Mouse (Mus musculus) left cerebral cortex, postnatal 25 days (tissue): Measurements from ENCODE around the gene Isg20. TPM values are rescaled to one million over a fixed set of nuclear protein-coding genes. Genes with fewer than 3 reads are reported as not detected.

ENCODE experiments used
- DNase-seq, 2 experiments: peaks; one replicate each; pipeline ENCODE4 v3.0.0; 2022; ENCODE audit warnings: low spot score in 2 of 2, mixed read lengths in 1 of 2
- intact Hi-C: fragments of 180-260 bp; cut with DNase I; formaldehyde crosslinking; loops from one replicate; pipeline ENCODE4 v1.15.1; 2025
- microRNA-seq, 2 experiments: library from miRNA; unstranded; fragments of <30 nt; microRNA quantifications; one replicate each; pipeline ENCODE4 v1.2.0; 2022
- total RNA-seq, 2 experiments: library from RNA; stranded (reverse); gene quantifications; 2 replicates each; pipeline ENCODE4 v1.2.3; 2021

Gene Isg20
- total RNA-seq, 2 experiments from 2014 or later = 0.44 to 1.4 TPM

DNA sequence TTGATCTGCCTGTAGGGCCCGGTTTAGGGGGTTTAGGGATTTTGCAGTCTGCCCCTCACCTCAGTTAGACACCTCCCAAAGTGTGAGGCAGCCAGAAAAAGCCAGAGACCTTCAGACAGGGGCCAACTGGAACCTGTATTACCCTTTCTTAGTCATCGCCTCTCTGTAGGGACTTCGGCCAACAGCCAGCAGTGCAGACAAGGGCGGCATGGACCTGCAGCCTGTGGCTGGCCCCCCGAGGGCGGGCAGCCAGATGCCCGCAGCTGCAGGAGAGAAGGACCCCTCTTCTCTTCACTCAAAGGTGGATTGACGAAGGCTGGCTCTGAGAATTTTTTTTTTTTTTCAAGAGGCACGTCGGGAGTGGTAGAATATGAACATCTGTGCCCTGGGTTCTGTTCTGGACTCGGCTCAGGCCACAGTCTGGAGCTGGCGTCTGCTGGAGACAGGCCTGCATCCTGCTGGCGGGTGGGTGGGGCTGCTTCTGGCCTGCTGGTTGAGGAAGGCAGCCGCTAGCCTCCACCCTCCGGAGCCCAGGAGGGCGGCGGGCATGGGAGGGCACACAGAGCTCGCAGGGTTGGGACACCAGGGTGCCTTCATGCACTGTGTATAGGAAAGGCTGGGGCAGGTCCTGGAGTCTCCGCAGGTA is 25.9 kb downstream of the Isg20 start:
- intact Hi-C loops = no loop called here
- DNase-seq = no peak

DNA sequence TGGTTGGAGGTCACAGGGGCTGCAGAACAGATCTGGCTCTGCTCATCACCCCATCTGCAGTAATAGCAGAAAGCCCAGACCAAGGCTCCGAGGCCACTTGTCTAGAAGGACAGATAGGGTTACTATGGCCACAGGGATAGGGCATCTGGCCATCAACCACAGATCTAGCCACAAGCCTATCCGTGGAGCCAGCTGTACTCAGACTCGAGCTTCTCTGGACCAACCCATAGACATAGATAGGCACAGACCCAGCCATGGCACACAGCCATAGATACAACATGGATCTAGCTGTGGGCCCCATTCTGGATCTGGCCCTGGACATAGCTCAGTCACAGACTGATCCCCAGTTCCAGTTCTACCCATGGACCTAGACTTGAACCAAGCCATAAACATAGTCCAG is 27.7 kb downstream of the Isg20 start:
- intact Hi-C loops = loop anchor here (5.0 kb wide), 1 partner anchor 116 kb away; no protein-coding TSS in a partner anchor
- no peak for DNase-seq

DNA sequence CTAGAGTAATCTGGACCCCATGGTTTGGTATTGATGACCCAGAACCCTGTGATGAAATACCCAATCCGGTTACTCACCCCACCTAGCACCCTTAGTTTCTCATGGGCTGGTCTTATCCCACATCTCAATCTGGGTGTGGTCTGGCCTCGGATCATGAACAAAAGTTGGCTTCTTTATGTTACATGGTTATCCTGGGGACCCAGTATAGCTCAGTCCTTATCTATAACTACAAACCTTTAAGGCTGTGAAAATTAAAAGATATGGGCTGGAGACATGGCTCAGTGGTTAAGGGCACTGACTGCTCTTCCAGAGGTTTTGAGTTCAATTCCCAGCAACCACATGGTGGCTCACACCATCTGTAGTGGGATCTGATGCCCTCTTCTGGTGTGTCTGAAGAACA is 29.3 kb downstream of the Isg20 start:
- intact Hi-C loops = loop anchor here (5.0 kb wide), 1 partner anchor 115 kb away; no protein-coding TSS in a partner anchor
- DNase-seq = no peak

DNA sequence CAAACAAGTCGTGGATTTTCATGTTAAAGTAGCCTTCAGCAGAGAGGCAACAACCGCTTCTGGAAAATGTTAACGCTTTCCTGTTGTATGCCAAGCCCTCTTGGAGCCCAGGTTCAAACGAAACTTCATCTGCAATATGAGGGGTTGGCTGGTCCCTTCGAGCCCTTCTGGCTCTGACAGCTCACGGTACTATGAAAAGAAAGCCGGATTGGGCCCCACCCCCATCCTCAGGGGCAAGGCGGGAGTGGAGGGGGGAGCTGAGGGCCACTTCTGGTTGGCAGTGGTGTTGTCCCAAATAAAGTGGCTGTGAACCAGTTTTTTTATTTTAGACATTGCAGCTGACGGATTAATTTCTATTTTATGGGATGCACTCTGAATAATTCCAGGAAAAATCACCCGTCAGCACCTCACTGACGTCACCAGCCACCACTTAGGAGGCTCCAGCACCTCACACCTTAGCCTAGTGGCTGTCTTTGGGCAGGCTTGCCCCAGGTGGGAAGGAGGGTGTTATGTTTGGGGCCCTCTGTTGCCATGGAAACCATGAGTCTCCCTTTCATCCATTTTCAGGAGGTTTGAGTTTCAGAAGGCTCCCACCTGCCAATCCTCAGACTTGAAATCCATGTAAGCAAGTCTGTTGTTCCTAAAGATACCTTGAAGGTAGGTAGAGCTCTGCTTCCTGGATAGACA is 40.8 kb downstream of the Isg20 start:
- DNase-seq = no peak
- intact Hi-C loops = no loop called here

DNA sequence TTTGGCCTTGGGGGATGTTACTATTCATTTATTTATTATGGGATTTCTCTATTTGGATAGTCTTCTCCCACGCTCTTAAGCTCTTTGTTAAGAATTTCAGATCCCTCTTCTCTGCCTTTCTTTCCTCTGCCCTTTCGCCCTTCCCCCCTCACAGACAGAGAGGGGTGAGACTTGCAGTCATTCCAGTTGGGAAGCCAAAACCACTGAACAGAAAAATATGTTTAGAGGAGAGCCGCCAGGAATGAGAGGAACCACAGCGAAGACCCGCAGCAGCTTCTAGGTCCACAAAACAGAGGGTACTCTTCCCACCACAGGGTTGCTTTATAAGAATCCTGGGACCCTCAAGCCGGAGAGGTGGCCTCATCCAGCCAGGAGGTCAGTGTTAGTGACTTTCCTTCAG is 41.4 kb downstream of the Isg20 start:
- intact Hi-C loops = no loop called here
- DNase-seq = no peak

DNA sequence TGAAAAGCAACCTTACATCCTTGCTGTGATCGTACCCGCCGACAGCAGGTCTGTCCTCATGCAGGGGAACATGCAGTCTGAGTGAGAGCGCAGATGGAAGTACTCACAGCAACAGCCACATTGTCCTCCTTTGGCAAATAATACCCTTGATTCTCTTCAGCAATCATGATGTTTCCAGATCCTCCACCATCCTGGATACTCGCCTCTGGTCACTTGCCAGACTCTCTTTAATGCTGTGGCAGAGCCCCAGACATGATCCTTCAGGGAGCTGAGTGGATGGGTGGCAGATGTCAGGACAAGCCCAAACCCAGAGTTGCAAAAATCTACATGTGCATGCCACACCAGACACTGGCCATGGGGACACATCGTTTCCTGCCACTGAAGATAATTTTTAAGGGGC is 41.9 kb downstream of the Isg20 start:
- DNase-seq = no peak
- intact Hi-C loops = no loop called here

DNA sequence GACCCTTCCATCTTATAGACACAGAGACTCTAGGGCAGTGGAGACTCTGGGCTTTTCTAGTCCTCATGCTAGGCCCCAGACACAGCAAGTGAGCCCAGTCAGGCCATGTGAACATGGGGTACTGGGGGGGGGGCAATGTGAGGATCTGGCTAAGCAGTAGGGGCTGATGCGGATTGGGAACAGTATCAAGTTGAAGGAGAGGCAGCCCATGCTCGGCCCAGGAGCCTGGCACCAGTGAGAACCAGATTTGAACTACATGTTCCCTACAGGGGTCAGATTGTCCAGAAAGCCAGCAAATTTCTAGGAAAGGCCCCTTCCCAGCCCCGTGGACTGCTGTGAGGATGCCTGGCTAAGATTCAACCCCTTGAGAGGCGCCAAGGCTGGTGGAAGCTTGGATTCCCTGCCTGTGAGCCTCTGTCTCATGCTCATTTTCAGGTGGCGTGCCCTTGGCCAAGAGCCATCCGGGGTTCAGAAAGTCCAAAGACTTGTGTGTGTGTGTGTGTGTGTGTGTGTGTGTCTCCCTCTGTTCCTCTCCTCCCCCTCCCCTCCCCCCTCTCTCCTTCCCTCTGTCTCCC is 45.4 kb downstream of the Isg20 start:
- no peak for DNase-seq
- intact Hi-C loops = no loop called here

DNA sequence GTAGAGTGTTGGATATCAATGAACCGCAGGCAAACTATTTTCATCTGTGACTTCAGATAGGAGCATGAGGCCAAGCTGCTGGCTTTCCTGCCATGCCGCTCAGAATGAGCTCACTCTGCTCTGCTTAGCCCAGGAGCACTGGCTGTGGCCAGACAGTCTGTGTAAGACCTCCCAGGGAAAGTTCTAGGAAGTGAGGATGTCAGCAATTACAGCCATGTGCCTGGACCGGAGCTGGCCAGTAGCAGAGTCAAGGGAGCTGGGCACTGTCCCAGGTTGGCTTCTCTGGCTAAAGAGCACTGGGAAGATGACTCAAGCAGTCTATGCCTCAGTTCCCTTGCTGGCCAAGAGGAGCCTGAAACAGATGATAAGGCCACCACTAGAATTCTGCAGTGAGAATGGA is 50.7 kb downstream of the Isg20 start:
- intact Hi-C loops = no loop called here
- no peak for DNase-seq

Small RNA genes lying within 50 kb of the gene (microRNA-seq; reads per million reads assigned to microRNA genes)
- gene Mir7-2 = 112 to 172 reads per million in 2 experiments

Other genes with a start within 250 kb of the Isg20 start
- 100 to 1,000 TPM; 149 to 159 TPM for gene Ntrk3, start 175.4 kb upstream of the Isg20 start, total RNA-seq
- gene Mrps11, start 130.3 kb upstream of the Isg20 start, total RNA-seq = 10 to 100 TPM; 33.3 to 38.5 TPM
- 10 to 100 TPM; 31.6 to 36.7 TPM for gene Mrpl46, start 129.9 kb upstream of the Isg20 start, total RNA-seq
- gene Det1, start 66.2 kb upstream of the Isg20 start, total RNA-seq = 1 to 10 TPM; 5.4 to 5.9 TPM
- 10 to 100 TPM; 20.3 to 21.5 TPM for gene Aen, start 17.6 kb upstream of the Isg20 start, total RNA-seq
- 1 to 10 TPM; 3.1 to 3.5 TPM for gene Acan, start 140.1 kb downstream of the Isg20 start, total RNA-seq
- 1 to 10 TPM; 2.4 to 2.9 TPM for gene Hapln3, start 217.6 kb downstream of the Isg20 start, total RNA-seq
- gene Mfge8, start 235.6 kb downstream of the Isg20 start, total RNA-seq = 100 to 1,000 TPM; 170 to 197 TPM